Mouse (Mus musculus) brain, embryonic 14.5 days (tissue): ENCODE data around the gene Slc41a2. TPM values are rescaled to one million over a fixed set of nuclear protein-coding genes. Genes with fewer than 3 reads are reported as not detected.
"Not testable (repeated sequence)": the region's sequence is repeated elsewhere in the genome, so short reads cannot be mapped to it uniquely, and the experiment has no call there.

Experiments
- DNase-seq: peaks from one replicate; pipeline ENCODE4 v3.0.0-alpha.2; 2011; ENCODE audit warnings: low read depth
- CTCF ChIP-seq: fragments of 200-500 bp; IDR thresholded peaks from 2 replicates; pipeline ENCODE4 v1.5.1; 2012; ENCODE audit warnings: inconsistent platforms, mild to moderate bottlenecking, moderate library complexity, borderline replicate concordance; ENCODE audit not compliant: insufficient read depth, insufficient read length; ENCODE audit errors: extremely low read depth
- POLR2A ChIP-seq: fragments of 200-500 bp; IDR thresholded peaks from 2 replicates; pipeline ENCODE4 v1.6.1; 2012; ENCODE audit warnings: mild to moderate bottlenecking, inconsistent platforms, borderline replicate concordance; ENCODE audit not compliant: poor library complexity, insufficient read depth, insufficient read length, severe bottlenecking; ENCODE audit errors: extremely low read depth
- polyA plus RNA-seq: library from polyadenylated mRNA; depleted of rRNA; stranded (reverse); fragments of >200 nt; gene quantifications from 2 replicates; pipeline ENCODE4 v1.2.3, GENCODE M21; 2012; rRNA removed

The Slc41a2 gene
- polyA plus RNA-seq, result 5.1 and 7.4 TPM in 2 replicates

DNA sequence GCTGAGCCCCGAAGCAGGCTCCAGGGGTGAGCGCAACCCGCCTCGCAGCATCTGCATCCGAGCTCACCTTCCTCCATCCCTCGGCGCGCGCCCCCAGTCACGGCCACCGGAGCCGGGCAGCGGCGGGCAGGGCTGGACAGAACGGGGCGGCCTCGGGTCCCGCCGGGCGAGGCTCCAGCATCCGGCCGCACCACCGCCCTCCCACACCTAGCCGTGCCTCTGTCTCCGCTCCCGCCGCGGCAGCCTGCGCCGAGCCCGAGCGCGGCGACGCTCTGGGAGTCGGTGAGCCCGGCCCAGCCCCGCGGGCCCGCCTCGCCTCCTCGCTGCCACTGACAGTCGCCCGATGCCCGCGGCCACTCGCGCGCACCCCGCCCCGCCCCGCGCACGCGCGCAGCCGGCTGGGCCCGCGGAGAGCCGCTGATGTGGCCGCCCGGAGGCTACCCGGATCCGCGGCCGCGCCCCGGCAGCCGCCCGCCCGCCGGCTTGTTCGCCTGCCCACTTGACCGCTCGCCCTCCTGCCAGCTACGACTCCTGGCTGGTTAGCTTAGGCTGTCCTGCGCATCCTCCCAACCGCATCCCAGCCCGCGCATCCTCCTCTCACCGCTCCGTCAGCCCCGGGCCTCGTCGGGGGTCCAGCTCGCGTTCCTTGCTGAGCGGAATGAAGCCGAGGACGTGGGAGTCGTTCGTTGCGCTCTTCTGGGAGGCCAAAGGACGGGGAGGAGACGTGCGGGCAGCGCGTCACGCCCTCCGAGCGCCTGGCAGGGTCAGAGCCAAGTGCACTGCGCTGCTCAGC lies at the start of gene Slc41a2:
Gene Slc41a2 (minus strand): TSS at position 724 of the 793 bp plus-strand sequence.
- TF ChIP-seq CTCF (no peak), POLR2A (peak; percentile 40)
- DNase-seq, result peak; percentile 73

DNA sequence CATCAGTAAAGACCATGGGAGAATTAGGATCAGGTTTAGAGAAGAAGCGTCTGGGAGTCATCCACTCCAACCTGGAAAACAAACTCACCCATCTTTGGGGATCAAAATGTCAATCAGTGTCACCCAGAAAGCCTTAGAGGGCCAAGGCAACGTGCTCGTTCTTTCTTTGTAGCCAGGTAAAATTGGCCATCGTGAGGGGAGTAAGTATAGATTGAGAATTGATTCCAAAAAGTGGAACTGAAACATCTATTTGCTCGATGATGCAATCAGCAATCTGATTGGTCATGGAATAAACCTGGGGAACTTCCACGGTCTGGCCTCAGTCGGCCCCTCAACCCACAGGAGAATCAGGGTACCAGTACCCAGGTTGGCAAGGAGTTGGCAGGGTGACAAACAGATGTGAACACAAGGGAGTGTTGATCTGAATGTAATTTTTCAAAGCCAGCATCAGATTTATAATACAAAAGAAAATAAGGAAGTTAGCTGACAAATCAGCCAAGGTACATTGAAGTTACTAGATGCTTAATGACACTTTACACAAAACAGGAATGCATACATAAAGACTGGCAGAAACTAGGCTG lies 47.7 kb upstream of the Slc41a2 start:
- DNase-seq, result no peak
- TF ChIP-seq CTCF (no peak), POLR2A (no peak)

DNA sequence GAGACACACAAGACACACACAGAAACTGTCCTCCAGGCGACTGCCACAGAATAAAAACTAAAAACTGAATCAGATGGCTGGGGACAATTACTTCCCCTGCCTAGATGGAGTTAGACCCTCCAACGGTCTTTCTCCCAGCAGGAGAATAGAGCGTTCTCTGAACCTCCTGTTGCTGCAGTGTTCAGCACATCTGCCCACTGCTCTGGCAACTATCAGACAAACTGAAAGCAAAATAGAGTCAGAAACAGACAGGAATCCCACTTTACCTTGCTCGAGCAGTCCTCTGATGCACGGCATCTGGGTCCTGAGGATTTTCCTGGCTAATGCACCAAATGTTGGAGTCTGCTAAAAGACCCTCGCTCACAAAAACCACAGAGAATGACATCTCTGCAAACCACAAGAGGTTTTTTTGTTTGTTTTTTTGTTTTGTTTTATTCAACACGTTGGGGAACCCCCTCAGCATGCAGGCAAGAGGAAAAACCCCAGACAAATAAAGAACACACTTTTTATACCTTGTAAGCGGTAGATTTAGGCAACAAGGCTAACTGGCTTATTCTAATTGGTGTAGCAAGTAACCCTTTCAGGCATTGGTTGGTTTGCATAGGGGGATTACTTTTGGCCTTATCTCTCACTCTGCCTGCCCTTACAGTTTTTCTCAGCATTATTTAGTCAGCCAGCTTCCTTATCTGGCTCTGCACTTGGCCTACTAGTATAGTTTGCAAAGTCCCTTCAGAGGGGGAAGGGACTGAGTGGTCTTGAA lies 47.0 kb upstream of the Slc41a2 start:
- TF ChIP-seq POLR2A (no peak), CTCF (no peak)
- no peak for DNase-seq

DNA sequence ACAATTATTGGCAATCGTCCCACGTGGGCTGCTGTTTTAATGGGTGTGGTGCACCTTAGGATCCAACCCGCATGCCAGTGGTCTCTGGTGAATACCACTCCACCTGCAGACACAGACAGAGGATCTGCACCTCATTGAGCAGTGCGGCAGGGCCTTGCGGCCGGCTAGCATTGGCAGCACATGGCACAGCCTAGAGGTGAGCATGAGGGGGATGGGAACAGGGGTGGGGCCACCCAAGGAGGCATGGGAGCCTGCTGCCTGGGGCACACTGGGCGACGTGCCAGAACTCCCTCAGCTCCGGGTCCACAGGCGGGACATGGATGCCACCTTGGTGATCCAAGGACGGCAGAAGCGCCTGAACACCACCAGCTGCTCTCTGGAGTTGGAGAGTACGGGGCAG lies 46.2 kb upstream of the Slc41a2 start:
- no peak for TF ChIP-seq POLR2A
- no peak for TF ChIP-seq CTCF
- DNase-seq, result no peak

DNA sequence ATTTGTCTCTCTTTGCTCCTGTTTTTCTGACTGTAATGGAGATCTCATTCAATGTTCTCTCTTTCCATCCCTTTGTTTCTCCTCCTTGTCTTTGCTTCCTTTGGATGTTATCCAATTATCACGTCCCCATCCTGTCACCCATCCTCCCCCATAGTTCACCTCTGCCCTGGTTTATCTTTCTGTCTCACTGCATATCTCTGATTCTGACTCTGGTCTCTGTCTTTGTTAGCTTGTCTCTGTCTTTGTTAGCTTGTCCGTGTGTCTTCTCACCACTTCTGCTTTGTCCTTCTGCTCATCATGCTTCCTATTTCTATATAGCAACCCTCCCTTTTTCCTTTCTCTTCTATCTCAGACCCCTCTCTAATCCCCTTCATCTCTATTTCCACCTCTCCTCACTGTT lies 45.3 kb upstream of the Slc41a2 start:
- DNase-seq, result no peak
- TF ChIP-seq CTCF (no peak), POLR2A (no peak)

DNA sequence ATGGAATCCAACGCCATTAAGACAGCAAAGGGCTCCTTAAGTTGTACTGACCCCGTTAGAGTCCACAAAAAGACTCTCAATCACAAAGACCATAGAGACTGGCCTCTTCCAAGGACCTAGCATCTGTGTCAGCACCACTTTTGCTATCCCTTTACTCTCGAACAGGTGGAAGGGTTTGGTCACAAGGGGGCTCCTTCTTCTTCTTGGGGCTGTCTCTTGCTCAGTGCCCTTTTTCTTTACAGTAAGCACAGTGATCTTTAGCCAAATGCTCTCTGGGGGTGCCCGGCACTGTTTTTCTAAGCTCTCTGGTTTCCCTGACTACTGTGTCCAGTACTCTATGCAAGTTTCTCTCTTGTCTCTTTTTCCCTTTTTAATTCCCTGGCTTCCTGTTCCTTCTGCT lies 44.8 kb upstream of the Slc41a2 start:
- no peak for DNase-seq
- TF ChIP-seq POLR2A (no peak), CTCF (no peak)

DNA sequence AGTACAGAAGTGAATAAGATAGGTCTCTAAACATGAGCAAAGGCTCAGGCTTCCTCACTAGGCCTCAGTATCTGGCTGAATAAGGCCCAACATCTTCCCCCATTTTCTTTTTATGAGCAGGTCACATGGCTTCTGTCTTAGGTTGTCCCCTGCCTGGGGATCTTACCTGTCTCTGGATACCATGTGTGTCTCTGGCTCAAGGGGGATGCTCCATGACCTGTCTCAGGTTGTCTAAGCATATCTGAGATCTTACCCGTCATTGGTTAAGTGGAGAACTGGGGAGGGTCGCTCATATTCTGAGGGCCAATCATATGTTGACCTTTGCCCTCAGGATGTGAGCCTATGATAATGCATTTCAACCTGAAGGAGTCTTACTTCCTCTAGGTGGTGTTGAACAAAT lies 42.8 kb upstream of the Slc41a2 start:
- TF ChIP-seq POLR2A, result no peak
- TF ChIP-seq CTCF, result no peak
- no peak for DNase-seq

- TF ChIP-seq POLR2A, result no peak
- TF ChIP-seq CTCF, result no peak
- peak; percentile 28 for DNase-seq
These were observed 40.6 kb upstream of the Slc41a2 start for GRCm38 (mm10) chr10:83378083-83378833.

GRCm38 (mm10) chr10:83376911-83377682 lies 39.4 kb upstream of the Slc41a2 start:
- DNase-seq, result no peak
- no peak for TF ChIP-seq CTCF
- TF ChIP-seq POLR2A, result no peak

DNA sequence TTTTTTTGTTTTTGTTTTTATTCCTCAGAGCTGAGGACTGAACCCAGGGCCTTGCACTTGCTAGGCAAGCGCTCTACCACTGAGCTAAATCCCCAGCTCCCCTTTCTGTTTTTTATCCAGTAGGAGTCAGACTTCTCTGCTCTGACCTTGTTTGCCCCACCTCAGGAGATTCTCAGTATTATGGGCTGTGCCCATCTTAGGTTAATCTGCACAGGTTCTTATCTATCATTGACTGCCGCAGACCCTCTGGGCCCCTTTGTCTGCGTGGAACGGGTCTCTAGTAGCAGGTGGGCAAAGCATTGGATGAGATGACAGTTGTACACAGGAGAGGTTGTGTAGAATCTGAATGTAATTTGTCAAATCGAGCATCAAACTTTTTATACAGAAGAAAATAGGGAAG lies 37.8 kb upstream of the Slc41a2 start:
- DNase-seq, result not testable (repeated sequence)

DNA sequence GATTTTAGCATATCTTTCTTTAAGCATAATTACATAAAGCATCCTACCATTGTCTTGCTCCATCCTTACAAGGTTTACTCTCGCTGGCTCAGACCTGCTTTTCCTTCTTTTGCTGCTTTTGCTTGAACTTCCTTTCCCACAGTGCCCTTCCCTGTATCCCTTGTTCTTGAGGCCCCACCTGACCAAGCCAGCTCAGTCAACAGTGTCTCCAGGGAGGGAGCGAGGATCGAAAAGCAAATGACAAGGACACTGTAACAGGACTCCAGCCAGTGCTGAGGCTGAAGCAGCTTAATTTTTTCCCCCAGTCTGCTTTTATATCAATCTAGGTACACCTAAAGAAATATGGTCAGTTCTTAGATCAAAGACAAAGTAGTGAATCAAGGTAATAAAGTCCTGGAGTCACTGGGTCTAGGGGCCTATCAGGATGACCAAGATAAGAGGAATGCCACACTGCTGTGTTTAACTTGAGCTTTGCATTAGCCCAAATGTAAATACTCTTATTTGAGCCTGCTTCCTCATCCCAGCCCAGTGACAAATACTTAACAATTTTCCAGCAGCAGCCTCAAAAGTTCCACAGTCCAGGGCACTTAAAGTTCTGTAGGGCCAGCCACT lies 36.5 kb upstream of the Slc41a2 start:
- TF ChIP-seq POLR2A (no peak), CTCF (no peak)
- no peak for DNase-seq

GRCm38 (mm10) chr10:83368918-83369317 lies 31.2 kb upstream of the Slc41a2 start:
- no peak for TF ChIP-seq CTCF
- TF ChIP-seq POLR2A, result no peak
- DNase-seq, result no peak
